Mouse (Mus musculus): Measurements from ENCODE around the gene Tor4a.

GRCm38 (mm10) chr2:25236614-25237013 is 39.9 kb upstream of the Tor4a start, which contains the start of gene Rnf224:
- TF ChIP-seq CTCF (IDR thresholded peaks at IDR 0.05; ENCODE audit: low read depth) (no peak), EP300 (optimal IDR thresholded peaks at IDR 0.05) (no peak)
